Mouse (Mus musculus): ENCODE data around the gene Mthfr. TPM values are rescaled to one million over a fixed set of nuclear protein-coding genes. Genes with fewer than 3 reads are reported as not detected.
A peak's percentile ranks its signal among the peaks of the same experiment; 100 is the strongest.

Mthfr gene
- polyA plus RNA-seq, 1 experiment from 2014 or later, result 4.5 TPM

GRCm38 (mm10) chr4:148053417-148053920 is 14.6 kb downstream of the Mthfr start:
- H3K9me3 ChIP-seq (ENCODE audit: low read length), result no peaks in the 10 kb centered on the region
- H3K9ac ChIP-seq (replicated peaks), result no peak overlapping the region
- no peaks in the 10 kb centered on the region for H3K27me3 ChIP-seq (ENCODE audit: insufficient read depth, low read length)
- ATAC-seq (no peak), DNase-seq (no peak)
- peaks cover 10% of the 10 kb centered on the region; the same call in 1 of the 2 replicates for H3K4me1 ChIP-seq (ENCODE audit: insufficient read depth)
- H3K36me3 ChIP-seq (replicated peaks; ENCODE audit: insufficient read depth, low read length), result peaks cover 52% of the 10 kb centered on the region
- 88% methylated on average over 12 of the region's 12 CpGs for WGBS (ENCODE audit: insufficient replicate concordance)
- H3K4me2 ChIP-seq (ENCODE audit: low read depth, low read length), result no peak overlapping the region
- H3K27ac ChIP-seq (ENCODE audit: low read depth), result no peak overlapping the region
- no peak overlapping the region for H3K4me3 ChIP-seq (ENCODE audit: low read depth, low read length)
- TF ChIP-seq CTCF (IDR thresholded peaks at IDR 0.05; ENCODE audit: low read depth), result no peak
- no peak for TF ChIP-seq EP300 (IDR thresholded peaks at IDR 0.05; ENCODE audit: low read depth)

GRCm38 (mm10) chr4:148054961-148055695 is 16.3 kb downstream of the Mthfr start:
- H3K27me3 ChIP-seq (ENCODE audit: insufficient read depth, low read length), result no peaks in the 10 kb centered on the region
- no peak overlapping the region for H3K4me2 ChIP-seq (ENCODE audit: low read depth, low read length)
- no peak overlapping the region for H3K27ac ChIP-seq (ENCODE audit: low read depth)
- ATAC-seq (no peak), DNase-seq (no peak)
- WGBS (ENCODE audit: insufficient replicate concordance), result 88% methylated on average over 21 of the region's 21 CpGs
- no peaks in the 10 kb centered on the region for H3K9me3 ChIP-seq (ENCODE audit: low read length)
- peaks cover 55% of the 10 kb centered on the region for H3K36me3 ChIP-seq (replicated peaks; ENCODE audit: insufficient read depth, low read length)
- H3K4me3 ChIP-seq (ENCODE audit: low read depth, low read length), result no peak overlapping the region
- no peak overlapping the region for H3K9ac ChIP-seq (replicated peaks)
- H3K4me1 ChIP-seq (ENCODE audit: insufficient read depth), result peaks cover 12% of the 10 kb centered on the region
- TF ChIP-seq EP300 (IDR thresholded peaks at IDR 0.05; ENCODE audit: low read depth) (no peak), CTCF (IDR thresholded peaks at IDR 0.05; ENCODE audit: low read depth) (no peak)

- no peak overlapping the region for H3K4me2 ChIP-seq (ENCODE audit: low read depth, low read length)
- peaks cover 22% of the 10 kb centered on the region for H3K4me1 ChIP-seq (ENCODE audit: insufficient read depth)
- no peak overlapping the region for H3K9ac ChIP-seq (replicated peaks)
- 75% methylated on average over 7 of the region's 7 CpGs for WGBS (ENCODE audit: insufficient replicate concordance)
- no peak overlapping the region for H3K27ac ChIP-seq (ENCODE audit: low read depth)
- DNase-seq (peak; percentile 12), ATAC-seq (no peak)
- no peak overlapping the region for H3K4me3 ChIP-seq (ENCODE audit: low read depth, low read length)
- peaks cover 53% of the 10 kb centered on the region for H3K36me3 ChIP-seq (replicated peaks; ENCODE audit: insufficient read depth, low read length)
- TF ChIP-seq CTCF (IDR thresholded peaks at IDR 0.05; ENCODE audit: low read depth) (no peak), EP300 (IDR thresholded peaks at IDR 0.05; ENCODE audit: low read depth) (no peak)
- no peaks in the 10 kb centered on the region for H3K9me3 ChIP-seq (ENCODE audit: low read length)
- H3K27me3 ChIP-seq (ENCODE audit: insufficient read depth, low read length), result no peaks in the 10 kb centered on the region
These were observed 17.4 kb downstream of the Mthfr start for GRCm38 (mm10) chr4:148056246-148056645.

- no peak for TF ChIP-seq EP300 (IDR thresholded peaks at IDR 0.05; ENCODE audit: low read depth)
- no peak for TF ChIP-seq CTCF (IDR thresholded peaks at IDR 0.05; ENCODE audit: low read depth)
- H3K4me1 ChIP-seq (ENCODE audit: insufficient read depth), result peaks cover 24% of the 10 kb centered on the region
- no peak overlapping the region for H3K4me2 ChIP-seq (ENCODE audit: low read depth, low read length)
- no peaks in the 10 kb centered on the region for H3K27me3 ChIP-seq (ENCODE audit: insufficient read depth, low read length)
- no peak overlapping the region for H3K9ac ChIP-seq (replicated peaks)
- H3K27ac ChIP-seq (ENCODE audit: low read depth), result peak overlapping the region; percentile 12; the same call in 1 of the 2 replicates
- no peak overlapping the region for H3K4me3 ChIP-seq (ENCODE audit: low read depth, low read length)
- peak; percentile 66 for DNase-seq
- H3K9me3 ChIP-seq (ENCODE audit: low read length), result no peaks in the 10 kb centered on the region
- WGBS (ENCODE audit: insufficient replicate concordance), result 73% methylated on average over 4 of the region's 4 CpGs
- ATAC-seq, result peak; percentile 74
- peaks cover 48% of the 10 kb centered on the region for H3K36me3 ChIP-seq (replicated peaks; ENCODE audit: insufficient read depth, low read length)
These were observed 17.9 kb downstream of the Mthfr start for GRCm38 (mm10) chr4:148056801-148057200.

- no peak overlapping the region for H3K27ac ChIP-seq (ENCODE audit: low read depth)
- no peaks in the 10 kb centered on the region for H3K9me3 ChIP-seq (ENCODE audit: low read length)
- DNase-seq (no peak), ATAC-seq (no peak)
- TF ChIP-seq EP300 (IDR thresholded peaks at IDR 0.05; ENCODE audit: low read depth) (no peak), CTCF (IDR thresholded peaks at IDR 0.05; ENCODE audit: low read depth) (peak; percentile 34)
- peaks cover 24% of the 10 kb centered on the region for H3K4me1 ChIP-seq (ENCODE audit: insufficient read depth)
- H3K4me2 ChIP-seq (ENCODE audit: low read depth, low read length), result no peak overlapping the region
- peaks cover 39% of the 10 kb centered on the region for H3K36me3 ChIP-seq (replicated peaks; ENCODE audit: insufficient read depth, low read length)
- H3K9ac ChIP-seq (replicated peaks), result no peak overlapping the region
- 62% methylated on average over 5 of the region's 5 CpGs for WGBS (ENCODE audit: insufficient replicate concordance)
- no peak overlapping the region for H3K4me3 ChIP-seq (ENCODE audit: low read depth, low read length)
- no peaks in the 10 kb centered on the region for H3K27me3 ChIP-seq (ENCODE audit: insufficient read depth, low read length)
These were observed 18.9 kb downstream of the Mthfr start for GRCm38 (mm10) chr4:148057661-148058209.

GRCm38 (mm10) chr4:148058218-148058819 is 19.4 kb downstream of the Mthfr start:
- Histone ChIP-seq H3K27ac (ENCODE audit: low read depth) (no peak overlapping the region), H3K9me3 (ENCODE audit: low read length) (no peaks in the 10 kb centered on the region), H3K4me3 (ENCODE audit: low read depth, low read length) (no peak overlapping the region), H3K27me3 (ENCODE audit: insufficient read depth, low read length) (no peaks in the 10 kb centered on the region), H3K4me2 (ENCODE audit: low read depth, low read length) (no peak overlapping the region), H3K4me1 (ENCODE audit: insufficient read depth) (peaks cover 24% of the 10 kb centered on the region), H3K36me3 (replicated peaks; ENCODE audit: insufficient read depth, low read length) (peaks cover 33% of the 10 kb centered on the region), H3K9ac (replicated peaks) (no peak overlapping the region)
- TF ChIP-seq EP300 (IDR thresholded peaks at IDR 0.05; ENCODE audit: low read depth) (no peak), CTCF (IDR thresholded peaks at IDR 0.05; ENCODE audit: low read depth) (no peak)
- 91% methylated on average over 9 of the region's 9 CpGs for WGBS (ENCODE audit: insufficient replicate concordance)
- no peak for DNase-seq
- ATAC-seq, result no peak

All from liver, postnatal 0 days (tissue).